Mouse (Mus musculus) heart, embryonic 10.5 days (tissue): ENCODE data around the gene Ap4b1. TPM values are rescaled to one million over a fixed set of nuclear protein-coding genes. Genes with fewer than 3 reads are reported as not detected.
"Not testable (repeated sequence)": the region's sequence is repeated elsewhere in the genome, so short reads cannot be mapped to it uniquely, and the experiment has no call there.

ENCODE experiments used
- DNase-seq: peaks from one replicate; pipeline ENCODE4 v3.0.0-alpha.2; 2017; ENCODE audit warnings: low spot score
- H3K27ac ChIP-seq: fragments of 300-500 bp; sonication (generic); 2 replicates; pipeline ENCODE4 v1.5.1; 2016; ENCODE audit warnings: mild to moderate bottlenecking
- H3K27me3 ChIP-seq: fragments of 300-500 bp; sonication (generic); 2 replicates; pipeline ENCODE4 v1.6.1; 2016; ENCODE audit warnings: mild to moderate bottlenecking; ENCODE audit not compliant: poor library complexity, insufficient read depth, severe bottlenecking
- H3K36me3 ChIP-seq: fragments of 300-500 bp; sonication (generic); 2 replicates; pipeline ENCODE4 v1.6.1; 2016; ENCODE audit warnings: mild to moderate bottlenecking, moderate library complexity
- H3K4me1 ChIP-seq: fragments of 300-500 bp; sonication (generic); 2 replicates; pipeline ENCODE4 v1.6.1; 2016; ENCODE audit warnings: mild to moderate bottlenecking
- H3K4me3 ChIP-seq: fragments of 300-500 bp; sonication (generic); 2 replicates; pipeline ENCODE4 v1.5.1; 2016; ENCODE audit warnings: mild to moderate bottlenecking, moderate library complexity
- H3K9me3 ChIP-seq: fragments of 300-500 bp; sonication (generic); 2 replicates; pipeline ENCODE4 v1.6.1; 2016; ENCODE audit warnings: mild to moderate bottlenecking, moderate library complexity
- WGBS: fragments of 180-500 bp; shearing (Covaris S2); methylation state at CpG from one replicate; pipeline ENCODE4 v1.1.7; 2016; 5-methylcytosine and 5-hydroxymethylcytosine counted together
- polyA plus RNA-seq: library from polyadenylated mRNA; unstranded; fragments of >200 nt; fragmentation: Nextera tagmentation; extraction: Ambion mirVana; gene quantifications from 2 replicates; pipeline ENCODE4 v1.2.1, GENCODE M21; 2016

Gene Ap4b1
- polyA plus RNA-seq, 1 experiment from 2014 or later: 20.8 TPM

GRCm38 (mm10) chr3:103809799-103810150 lies 455 bp downstream of the Ap4b1 start:
- Histone ChIP-seq H3K4me1 (peaks cover 18% of the 10 kb centered on the region), H3K36me3 (peaks cover 34% of the 10 kb centered on the region), H3K4me3 (peak overlapping the region; percentile 87), H3K9me3 (no peaks in the 10 kb centered on the region), H3K27me3 (no peaks in the 10 kb centered on the region), H3K27ac (peak overlapping the region; percentile 96)
- 3% methylated on average over 14 of the region's 14 CpGs for WGBS
- no peak for DNase-seq

GRCm38 (mm10) chr3:103810967-103811366 lies 1.6 kb downstream of the Ap4b1 start:
- Histone ChIP-seq H3K36me3 (peaks cover 37% of the 10 kb centered on the region), H3K4me3 (no peak overlapping the region), H3K9me3 (no peaks in the 10 kb centered on the region), H3K27ac (peak overlapping the region; percentile 22; the same call in 1 of the 2 replicates), H3K27me3 (no peaks in the 10 kb centered on the region), H3K4me1 (peaks cover 18% of the 10 kb centered on the region)
- 81% methylated on average over 6 of the region's 6 CpGs for WGBS
- DNase-seq: no peak

- Histone ChIP-seq H3K36me3 (peaks cover 7% of the 10 kb centered on the region; the same call in 1 of the 2 replicates), H3K9me3 (no peaks in the 10 kb centered on the region), H3K27ac (no peak overlapping the region), H3K4me1 (no peaks in the 10 kb centered on the region; the same call in 1 of the 2 replicates), H3K27me3 (no peaks in the 10 kb centered on the region), H3K4me3 (no peak overlapping the region)
- no peak for DNase-seq
Measured at GRCm38 (mm10) chr3:103827548-103827947, 18.2 kb downstream of the Ap4b1 start.

DNA sequence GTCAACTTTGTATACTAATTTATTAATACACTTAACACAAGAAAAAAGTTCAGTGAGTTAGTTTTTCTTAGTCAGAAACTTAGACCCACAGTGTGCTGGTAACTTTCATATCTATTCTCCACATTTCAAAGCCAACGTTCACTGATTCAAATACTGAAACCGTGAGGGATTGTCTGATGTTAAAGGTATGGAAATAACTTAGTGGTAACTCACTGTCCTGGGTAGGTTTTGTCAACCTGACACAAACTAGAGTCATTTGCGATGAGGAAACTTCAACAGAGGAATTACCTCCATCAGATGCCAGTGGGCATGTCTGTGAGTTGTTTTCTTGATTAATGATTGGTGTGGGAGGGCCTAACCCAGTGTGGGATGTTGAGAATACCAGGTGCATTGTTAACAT lies 19.7 kb downstream of the Ap4b1 start:
- H3K36me3 ChIP-seq: no peaks in the 10 kb centered on the region
- H3K27me3 ChIP-seq: no peaks in the 10 kb centered on the region
- no peak for DNase-seq
- no peaks in the 10 kb centered on the region for H3K9me3 ChIP-seq
- no peak overlapping the region for H3K27ac ChIP-seq
- no peak overlapping the region for H3K4me3 ChIP-seq
- 86% methylated on average over 3 of the region's 3 CpGs for WGBS
- H3K4me1 ChIP-seq: no peaks in the 10 kb centered on the region; the same call in 1 of the 2 replicates

GRCm38 (mm10) chr3:103830681-103831080 lies 21.4 kb downstream of the Ap4b1 start:
- H3K9me3 ChIP-seq, H3K36me3 ChIP-seq, DNase-seq, H3K27ac ChIP-seq, H3K27me3 ChIP-seq, H3K4me3 ChIP-seq, H3K4me1 ChIP-seq: not testable (repeated sequence)
- WGBS: 75% methylated on average over 1 of the region's 1 CpGs

DNA sequence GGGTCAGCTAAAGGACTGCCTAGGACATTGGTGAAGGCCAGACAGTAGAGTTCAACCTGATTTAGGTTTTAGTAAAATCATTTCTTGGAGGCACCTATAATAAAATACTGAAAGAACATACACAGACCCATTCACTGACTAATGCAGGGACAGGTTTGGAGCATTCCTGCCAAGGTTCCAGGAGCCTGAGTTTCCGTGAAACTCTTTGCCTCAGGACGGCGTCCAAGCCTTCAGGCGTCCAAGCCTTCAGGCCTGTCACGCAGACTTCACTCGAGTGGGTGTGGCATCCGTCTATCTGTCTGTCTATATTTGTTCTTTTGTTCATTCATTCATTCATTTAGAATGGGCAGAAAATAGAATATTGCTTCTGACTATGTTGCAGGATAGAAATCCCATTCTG lies 21.8 kb downstream of the Ap4b1 start:
- Histone ChIP-seq H3K27ac (no peak overlapping the region), H3K9me3 (no peaks in the 10 kb centered on the region), H3K4me1 (no peaks in the 10 kb centered on the region; the same call in 1 of the 2 replicates), H3K4me3 (no peak overlapping the region), H3K27me3 (no peaks in the 10 kb centered on the region), H3K36me3 (no peaks in the 10 kb centered on the region)
- no peak for DNase-seq
- 60% methylated on average over 7 of the region's 7 CpGs for WGBS

DNA sequence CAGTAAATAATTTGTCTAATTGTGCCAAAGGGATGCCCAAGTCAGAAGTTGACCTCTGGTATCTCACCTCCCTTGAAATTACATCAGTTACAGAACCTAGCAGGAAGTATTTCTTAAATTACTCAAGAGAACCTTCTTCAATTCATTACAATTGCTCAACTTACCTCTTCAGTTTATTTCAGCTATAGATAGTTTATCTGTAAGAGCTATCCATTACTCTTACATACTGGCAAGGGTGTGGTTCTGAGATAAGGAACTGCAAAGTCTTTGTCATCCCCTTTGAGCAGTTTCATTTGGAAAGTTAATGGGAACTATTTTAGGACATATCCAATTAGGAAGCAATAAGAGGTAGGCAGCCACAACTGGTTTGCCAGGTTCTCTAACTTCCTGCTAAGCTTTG lies 23.1 kb downstream of the Ap4b1 start, which contains the start of gene Bcl2l15:
TSS of gene Bcl2l15 (plus strand) at position 176 of the 400 bp plus-strand sequence.
- H3K36me3 ChIP-seq: no peaks in the 10 kb centered on the region
- H3K4me1 ChIP-seq: no peaks in the 10 kb centered on the region; the same call in 1 of the 2 replicates
- no peak for DNase-seq
- no peak within 1 kb of the TSS; the same call in 1 of the 2 replicates for H3K27ac ChIP-seq
- no peak within 1 kb of the TSS for H3K4me3 ChIP-seq
- no peaks in the 10 kb centered on the region for H3K9me3 ChIP-seq
- no peaks in the 10 kb centered on the region for H3K27me3 ChIP-seq

- Histone ChIP-seq H3K36me3 (no peaks in the 10 kb centered on the region), H3K9me3 (no peaks in the 10 kb centered on the region), H3K27ac (no peak overlapping the region), H3K27me3 (no peaks in the 10 kb centered on the region), H3K4me1 (no peaks in the 10 kb centered on the region; the same call in 1 of the 2 replicates), H3K4me3 (no peak overlapping the region)
- no peak for DNase-seq
- 93% methylated on average over 2 of the region's 2 CpGs for WGBS
Measured at GRCm38 (mm10) chr3:103834001-103834400, 24.7 kb downstream of the Ap4b1 start.

DNA sequence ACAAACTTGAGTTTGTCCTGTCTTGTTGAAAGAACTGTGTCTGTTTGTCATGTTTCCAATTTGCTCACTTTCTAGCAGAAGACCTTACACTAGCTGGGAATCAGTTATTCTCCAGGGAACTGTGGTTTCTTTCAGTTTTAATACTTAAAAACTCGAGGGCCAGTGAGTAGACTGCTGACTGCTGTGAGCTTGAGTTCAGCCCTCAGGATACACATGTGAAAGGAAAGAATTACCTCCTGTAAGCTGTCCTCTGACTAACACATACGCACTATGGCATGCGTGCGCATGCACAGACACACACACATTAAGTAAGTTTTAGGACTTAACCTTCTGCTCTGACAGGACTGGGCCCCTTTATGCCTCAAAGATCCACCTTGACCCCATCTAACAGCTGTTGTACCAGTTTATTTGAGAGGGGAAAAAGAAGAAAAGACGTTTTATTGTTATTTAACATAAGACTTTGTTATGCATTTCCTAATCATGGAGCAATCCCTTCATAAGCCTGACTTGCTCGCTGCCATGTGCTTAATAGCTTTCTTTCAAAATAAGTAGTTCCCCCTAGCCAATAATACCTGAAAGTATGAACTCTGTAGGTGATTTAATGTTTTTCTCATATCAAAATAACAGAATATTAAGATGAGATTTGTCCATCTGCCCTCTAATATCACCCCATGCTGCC lies 26.1 kb downstream of the Ap4b1 start:
- Histone ChIP-seq H3K4me1 (no peaks in the 10 kb centered on the region; the same call in 1 of the 2 replicates), H3K4me3 (no peak overlapping the region), H3K27me3 (no peaks in the 10 kb centered on the region), H3K27ac (no peak overlapping the region), H3K36me3 (no peaks in the 10 kb centered on the region), H3K9me3 (no peaks in the 10 kb centered on the region)
- WGBS: 78% methylated on average over 6 of the region's 6 CpGs
- DNase-seq: no peak

DNA sequence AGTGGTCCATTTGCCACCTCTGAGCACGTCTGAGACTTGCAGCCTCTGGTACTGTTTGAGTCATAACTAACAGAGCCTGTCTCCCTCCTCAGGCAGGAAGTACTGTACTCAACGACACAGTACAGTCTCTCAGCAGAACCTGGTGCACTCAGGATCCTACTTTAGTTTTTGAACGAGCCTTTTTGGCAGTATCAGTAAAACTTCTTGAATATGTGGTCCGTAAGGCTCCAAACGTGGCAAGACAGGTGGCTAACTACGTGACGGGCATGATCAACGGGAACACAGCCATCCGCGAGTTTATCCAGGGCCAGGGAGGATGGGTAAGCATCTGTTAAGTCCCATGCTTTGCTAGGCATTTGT lies 26.6 kb downstream of the Ap4b1 start:
- DNase-seq: no peak
- no peaks in the 10 kb centered on the region; the same call in 1 of the 2 replicates for H3K4me1 ChIP-seq
- no peak overlapping the region for H3K27ac ChIP-seq
- H3K4me3 ChIP-seq: no peak overlapping the region
- H3K36me3 ChIP-seq: no peaks in the 10 kb centered on the region
- WGBS: 79% methylated on average over 10 of the region's 10 CpGs
- H3K9me3 ChIP-seq: no peaks in the 10 kb centered on the region
- no peaks in the 10 kb centered on the region for H3K27me3 ChIP-seq

DNA sequence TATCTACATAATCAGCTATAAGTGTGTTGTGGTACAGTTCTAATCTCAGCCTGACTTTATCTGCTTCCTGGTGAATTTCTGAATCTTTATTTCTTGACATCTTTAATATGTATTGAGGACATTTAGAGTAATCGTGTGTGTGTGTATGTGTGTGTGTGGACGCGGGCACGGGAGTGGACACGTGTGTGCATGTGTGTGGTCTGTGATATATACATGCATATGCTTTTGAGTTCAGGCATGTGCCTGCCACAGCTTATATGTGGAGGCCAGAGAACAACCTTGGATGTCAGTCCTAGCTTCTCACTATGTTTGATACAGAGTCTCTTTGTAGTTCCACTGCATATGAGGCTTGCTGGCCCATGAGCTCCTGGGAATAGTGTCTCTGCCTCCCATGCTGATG lies 27.1 kb downstream of the Ap4b1 start:
- H3K27ac ChIP-seq: no peak overlapping the region
- no peak for DNase-seq
- H3K4me3 ChIP-seq: no peak overlapping the region

GRCm38 (mm10) chr3:103839711-103840110 lies 30.4 kb downstream of the Ap4b1 start:
- H3K27me3 ChIP-seq: no peaks in the 10 kb centered on the region
- no peaks in the 10 kb centered on the region for H3K4me1 ChIP-seq
- no peaks in the 10 kb centered on the region for H3K9me3 ChIP-seq
- 90% methylated on average over 6 of the region's 6 CpGs for WGBS
- no peak for DNase-seq
- H3K27ac ChIP-seq: no peak overlapping the region
- H3K36me3 ChIP-seq: no peaks in the 10 kb centered on the region
- no peak overlapping the region for H3K4me3 ChIP-seq

More for the DNA sequence above, 27.1 kb downstream of the Ap4b1 start:
- no peaks in the 10 kb centered on the region for H3K27me3 ChIP-seq
- 92% methylated on average over 5 of the region's 5 CpGs for WGBS
- H3K9me3 ChIP-seq: no peaks in the 10 kb centered on the region
- no peaks in the 10 kb centered on the region for H3K36me3 ChIP-seq
- H3K4me1 ChIP-seq: no peaks in the 10 kb centered on the region; the same call in 1 of the 2 replicates

GRCm38 (mm10) chr3:103840195-103840594 lies 30.9 kb downstream of the Ap4b1 start:
- WGBS: 86% methylated on average over 3 of the region's 3 CpGs
- H3K9me3 ChIP-seq, H3K27ac ChIP-seq, H3K36me3 ChIP-seq, H3K4me1 ChIP-seq, H3K4me3 ChIP-seq, DNase-seq, H3K27me3 ChIP-seq: not testable (repeated sequence)

DNA sequence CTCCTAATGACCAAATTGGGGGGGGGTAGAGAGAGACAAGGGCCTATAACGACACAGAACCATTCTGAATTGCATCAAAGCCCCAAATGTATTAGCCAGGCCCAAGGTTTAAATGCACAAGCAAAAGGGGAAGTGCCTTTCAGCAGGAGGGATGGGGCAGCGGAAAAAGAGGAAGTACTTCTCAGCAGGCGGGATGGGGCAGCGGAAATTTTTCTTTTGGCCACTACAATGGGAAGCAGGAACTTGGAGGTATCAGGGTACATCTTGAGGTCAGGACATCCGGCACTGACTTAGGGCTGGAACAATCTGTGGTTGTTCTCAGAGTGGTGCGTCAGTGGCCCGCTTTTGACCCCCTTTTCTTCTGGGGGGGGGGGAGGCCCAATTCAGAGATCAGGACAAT lies 31.6 kb downstream of the Ap4b1 start:
- not testable (repeated sequence) for H3K27ac ChIP-seq, H3K36me3 ChIP-seq, DNase-seq, H3K4me3 ChIP-seq, H3K4me1 ChIP-seq, H3K9me3 ChIP-seq, H3K27me3 ChIP-seq
- 90% methylated on average over 7 of the region's 7 CpGs for WGBS
